Mouse (Mus musculus) ES-Bruce4 (cell line): ENCODE measurements around the gene Plcd3. TPM values are rescaled to one million over a fixed set of nuclear protein-coding genes. Genes with fewer than 3 reads are reported as not detected.

Experiments
- H3K27ac ChIP-seq: 2 replicates; pipeline ENCODE4 v1.5.1; 2012; ENCODE audit warnings: low read length, inconsistent platforms; ENCODE audit not compliant: insufficient read depth
- H3K27me3 ChIP-seq: 2 replicates; pipeline ENCODE4 v1.6.1; 2012; ENCODE audit warnings: mild to moderate bottlenecking, low read length, inconsistent platforms; ENCODE audit not compliant: control insufficient read depth, poor library complexity, insufficient read depth, severe bottlenecking
- H3K36me3 ChIP-seq: 2 replicates; pipeline ENCODE4 v1.6.1; 2012; ENCODE audit warnings: inconsistent platforms, mild to moderate bottlenecking, low read length, moderate library complexity; ENCODE audit not compliant: control insufficient read depth, poor library complexity, insufficient read depth, severe bottlenecking
- H3K4me1 ChIP-seq: one replicate; pipeline ENCODE4 v1.8.1; 2011; ENCODE audit warnings: low read length; ENCODE audit not compliant: control insufficient read depth, insufficient read depth
- H3K4me3 ChIP-seq: 2 replicates; pipeline ENCODE4 v1.5.1; 2011; ENCODE audit warnings: low read depth, mild to moderate bottlenecking, low read length
- H3K9ac ChIP-seq: 2 replicates; pipeline ENCODE4 v1.6.1; 2012; ENCODE audit warnings: low read depth, mild to moderate bottlenecking, inconsistent platforms; ENCODE audit not compliant: poor library complexity, severe bottlenecking
- H3K9me3 ChIP-seq: replicated peaks from 2 replicates; pipeline ENCODE4 v1.6.1; 2012; ENCODE audit warnings: mild to moderate bottlenecking, low read length, inconsistent platforms; ENCODE audit not compliant: control insufficient read depth, poor library complexity, insufficient read depth, severe bottlenecking
- CTCF ChIP-seq: IDR thresholded peaks from one replicate; pipeline ENCODE4 v1.8.1; 2011; ENCODE audit warnings: low read depth, low read length
- EP300 ChIP-seq: IDR thresholded peaks from 2 replicates; pipeline ENCODE4 v1.6.1; 2011; ENCODE audit warnings: low read depth, low read length; ENCODE audit not compliant: insufficient read depth
- POLR2A ChIP-seq: IDR thresholded peaks from one replicate; pipeline ENCODE4 v1.8.1; 2011; ENCODE audit warnings: low read length; ENCODE audit not compliant: insufficient read depth
- polyA plus RNA-seq: library from polyadenylated mRNA; stranded (reverse); fragments of >200 nt; gene quantifications from 2 replicates; pipeline ENCODE4 v1.2.4, GENCODE M21; 2011; ENCODE audit warnings: low read depth; ENCODE audit not compliant: missing spikeins, insufficient read depth, insufficient read length

The Plcd3 gene
- polyA plus RNA-seq, 1 experiment, result 14.7 TPM

- Histone ChIP-seq H3K27me3 (no peaks in the 10 kb centered on the region), H3K36me3 (no peaks in the 10 kb centered on the region), H3K9ac (no peak overlapping the region), H3K4me3 (no peak overlapping the region), H3K9me3 (no peaks in the 10 kb centered on the region), H3K4me1 (no peaks in the 10 kb centered on the region), H3K27ac (no peak overlapping the region)
- TF ChIP-seq EP300 (no peak), POLR2A (no peak), CTCF (no peak)
These were observed 19.8 kb downstream of the Plcd3 start for GRCm38 (mm10) chr11:103081631-103082030.

- Histone ChIP-seq H3K9ac (peak overlapping the region; percentile 3), H3K27ac (no peak overlapping the region), H3K36me3 (no peaks in the 10 kb centered on the region), H3K9me3 (no peaks in the 10 kb centered on the region), H3K27me3 (no peaks in the 10 kb centered on the region), H3K4me3 (peak overlapping the region; percentile 54), H3K4me1 (no peaks in the 10 kb centered on the region)
- peak; percentile 57 for TF ChIP-seq CTCF
- TF ChIP-seq POLR2A, result no peak
- no peak for TF ChIP-seq EP300
These were observed 21.0 kb downstream of the Plcd3 start for GRCm38 (mm10) chr11:103080323-103081091.

GRCm38 (mm10) chr11:103078131-103078530 lies 23.3 kb downstream of the Plcd3 start:
- TF ChIP-seq CTCF (no peak), EP300 (no peak), POLR2A (no peak)
- no peaks in the 10 kb centered on the region for H3K9me3 ChIP-seq
- peaks cover 5% of the 10 kb centered on the region for H3K4me1 ChIP-seq
- H3K36me3 ChIP-seq, result no peaks in the 10 kb centered on the region
- no peak overlapping the region for H3K9ac ChIP-seq
- no peaks in the 10 kb centered on the region for H3K27me3 ChIP-seq
- H3K4me3 ChIP-seq, result no peak overlapping the region
- H3K27ac ChIP-seq, result no peak overlapping the region

DNA sequence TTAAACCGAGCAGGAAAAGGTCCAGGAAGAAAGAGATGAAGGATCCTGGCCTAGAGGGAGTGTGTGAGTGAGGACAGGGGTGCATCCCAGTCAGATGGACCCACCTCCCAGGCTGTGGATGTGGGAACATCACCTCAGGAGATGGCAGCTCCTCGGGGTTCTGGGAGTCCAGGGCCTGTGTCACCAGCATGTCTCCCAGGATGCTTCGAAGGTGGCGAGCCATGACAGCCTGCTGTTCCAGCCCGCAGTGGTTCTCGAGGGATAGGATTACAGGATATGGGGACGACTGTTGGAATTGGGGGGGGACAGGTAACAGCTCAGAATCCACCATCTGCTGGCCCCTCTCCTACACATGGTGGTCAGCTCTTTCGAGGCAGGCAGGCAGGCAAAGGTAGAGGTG lies 24.9 kb downstream of the Plcd3 start:
- TF ChIP-seq POLR2A (no peak), EP300 (no peak), CTCF (no peak)
- H3K9me3 ChIP-seq, result no peaks in the 10 kb centered on the region
- no peaks in the 10 kb centered on the region for H3K27me3 ChIP-seq
- peaks cover 5% of the 10 kb centered on the region for H3K4me1 ChIP-seq
- H3K9ac ChIP-seq, result no peak overlapping the region
- H3K36me3 ChIP-seq, result no peaks in the 10 kb centered on the region
- H3K27ac ChIP-seq, result no peak overlapping the region
- no peak overlapping the region for H3K4me3 ChIP-seq

DNA sequence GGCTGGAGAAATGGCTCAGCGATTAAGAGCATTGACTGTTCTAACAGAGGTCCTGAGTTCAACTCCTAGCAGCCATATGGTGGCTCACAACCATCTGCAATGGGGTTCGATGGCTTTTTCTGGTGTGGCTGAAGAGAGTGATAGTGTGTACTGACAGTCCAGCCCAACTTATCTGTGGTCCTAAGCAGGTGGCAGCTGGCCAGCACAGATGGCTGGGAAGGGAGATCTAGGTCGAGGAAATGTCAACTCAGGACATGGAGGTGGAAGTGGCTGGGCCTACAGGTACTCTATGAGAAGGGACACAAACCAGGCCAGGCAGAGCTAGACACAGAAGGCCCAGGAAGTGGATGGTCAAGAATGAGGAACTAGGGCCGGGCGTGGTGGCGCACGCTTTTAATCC lies 25.4 kb downstream of the Plcd3 start:
- TF ChIP-seq EP300, result no peak
- no peak for TF ChIP-seq CTCF
- TF ChIP-seq POLR2A, result no peak
- Histone ChIP-seq H3K9ac (no peak overlapping the region), H3K36me3 (no peaks in the 10 kb centered on the region), H3K27ac (no peak overlapping the region), H3K4me1 (peaks cover 5% of the 10 kb centered on the region), H3K4me3 (no peak overlapping the region), H3K9me3 (no peaks in the 10 kb centered on the region), H3K27me3 (no peaks in the 10 kb centered on the region)

GRCm38 (mm10) chr11:103074796-103075323 lies 26.6 kb downstream of the Plcd3 start:
- Histone ChIP-seq H3K27me3 (no peaks in the 10 kb centered on the region), H3K4me3 (no peak overlapping the region; the same call in 1 of the 2 replicates), H3K4me1 (peaks cover 5% of the 10 kb centered on the region), H3K27ac (no peak overlapping the region), H3K9ac (no peak overlapping the region), H3K9me3 (no peaks in the 10 kb centered on the region), H3K36me3 (no peaks in the 10 kb centered on the region)
- TF ChIP-seq EP300 (no peak), POLR2A (no peak), CTCF (no peak)
